Mouse (Mus musculus) bone marrow macrophage, adult 2 months (primary cell): ENCODE measurements around the gene Sh3tc1. TPM values are rescaled to one million over a fixed set of nuclear protein-coding genes. Genes with fewer than 3 reads are reported as not detected.

Experiments
- H3K27ac ChIP-seq: 2 replicates; pipeline ENCODE4 v1.5.1; 2012; ENCODE audit warnings: low read depth, low read length; ENCODE audit not compliant: insufficient read depth
- H3K4me1 ChIP-seq: 2 replicates; pipeline ENCODE4 v1.6.1; 2012; ENCODE audit warnings: low read length; ENCODE audit not compliant: control insufficient read depth, insufficient read depth
- H3K4me3 ChIP-seq: 2 replicates; pipeline ENCODE4 v1.5.1; 2012; ENCODE audit warnings: mild to moderate bottlenecking, low read length, moderate library complexity; ENCODE audit not compliant: insufficient read depth
- CTCF ChIP-seq: IDR thresholded peaks from 2 replicates; pipeline ENCODE4 v1.5.1; 2012; ENCODE audit warnings: low read depth, mild to moderate bottlenecking, low read length, moderate library complexity
- POLR2A ChIP-seq: IDR thresholded peaks from 2 replicates; pipeline ENCODE4 v1.6.1; 2012; ENCODE audit warnings: mild to moderate bottlenecking, low read depth, low read length, borderline replicate concordance
- polyA plus RNA-seq: library from polyadenylated mRNA; stranded (reverse); fragments of >200 nt; gene quantifications from 2 replicates; pipeline ENCODE4 v1.2.4, GENCODE M21; 2012; ENCODE audit not compliant: missing spikeins, insufficient read depth, insufficient read length

Sh3tc1 gene
- polyA plus RNA-seq, 1 experiment: 18.2 TPM

- Histone ChIP-seq H3K4me3 (no peak overlapping the region), H3K4me1 (peaks cover 17% of the 10 kb centered on the region), H3K27ac (no peak overlapping the region)
- TF ChIP-seq POLR2A (no peak), CTCF (no peak)
These were observed 49.2 kb downstream of the Sh3tc1 start for GRCm38 (mm10) chr5:35690485-35691165.

GRCm38 (mm10) chr5:35689374-35689773 lies 50.4 kb downstream of the Sh3tc1 start:
- TF ChIP-seq CTCF (no peak), POLR2A (no peak)
- H3K4me1 ChIP-seq: peaks cover 24% of the 10 kb centered on the region
- no peak overlapping the region for H3K27ac ChIP-seq
- H3K4me3 ChIP-seq: no peak overlapping the region

- no peak for TF ChIP-seq CTCF
- Histone ChIP-seq H3K27ac (no peak overlapping the region), H3K4me3 (no peak overlapping the region), H3K4me1 (peaks cover 24% of the 10 kb centered on the region)
These were observed 50.9 kb downstream of the Sh3tc1 start for GRCm38 (mm10) chr5:35688851-35689250.

- H3K4me1 ChIP-seq: peaks cover 20% of the 10 kb centered on the region
- H3K4me3 ChIP-seq: no peak overlapping the region
- H3K27ac ChIP-seq: no peak overlapping the region
- TF ChIP-seq POLR2A (no peak), CTCF (no peak)
These were observed 52.7 kb downstream of the Sh3tc1 start for GRCm38 (mm10) chr5:35687098-35687497.

GRCm38 (mm10) chr5:35686336-35686735 lies 53.5 kb downstream of the Sh3tc1 start:
- H3K4me1 ChIP-seq: peaks cover 21% of the 10 kb centered on the region
- no peak overlapping the region for H3K27ac ChIP-seq
- no peak overlapping the region for H3K4me3 ChIP-seq
- TF ChIP-seq POLR2A (no peak), CTCF (no peak)

- peaks cover 22% of the 10 kb centered on the region for H3K4me1 ChIP-seq
- no peak overlapping the region for H3K27ac ChIP-seq
- no peak for TF ChIP-seq CTCF
- no peak for TF ChIP-seq POLR2A
- no peak overlapping the region for H3K4me3 ChIP-seq
These were observed 54.7 kb downstream of the Sh3tc1 start for GRCm38 (mm10) chr5:35685079-35685478.

GRCm38 (mm10) chr5:35680958-35681357 lies 58.8 kb downstream of the Sh3tc1 start:
- H3K4me1 ChIP-seq: peaks cover 8% of the 10 kb centered on the region
- H3K27ac ChIP-seq: no peak overlapping the region
- TF ChIP-seq CTCF (peak; percentile 30), POLR2A (no peak)
- H3K4me3 ChIP-seq: no peak overlapping the region

GRCm38 (mm10) chr5:35679256-35680155 lies 60.3 kb downstream of the Sh3tc1 start, which contains the start of gene Htra3:
TSS of gene Htra3 (minus strand) at chr5:35679782.
- H3K27ac ChIP-seq: no peak within 1 kb of the TSS
- peaks cover 2% of the 10 kb centered on the region for H3K4me1 ChIP-seq
- TF ChIP-seq POLR2A (no peak), CTCF (no peak)
- peak within 1 kb of the TSS; percentile 14 for H3K4me3 ChIP-seq

- Histone ChIP-seq H3K4me1 (peaks cover 28% of the 10 kb centered on the region), H3K27ac (no peak overlapping the region), H3K4me3 (no peak overlapping the region)
- TF ChIP-seq CTCF (no peak), POLR2A (no peak)
These were observed 62.8 kb downstream of the Sh3tc1 start for GRCm38 (mm10) chr5:35676964-35677363.

GRCm38 (mm10) chr5:35674081-35674555 lies 65.7 kb downstream of the Sh3tc1 start:
- H3K4me3 ChIP-seq: no peak overlapping the region
- peaks cover 47% of the 10 kb centered on the region for H3K4me1 ChIP-seq
- TF ChIP-seq CTCF (no peak), POLR2A (no peak)
- peak overlapping the region; percentile 87; the same call in 1 of the 2 replicates for H3K27ac ChIP-seq
